Comparison of ENCODE assay signal across 7 mouse cellular contexts in genomic region chr7:99382088-99383000, GRCm38 (mm10). TPM values are rescaled to one million over a fixed set of nuclear protein-coding genes. Genes with fewer than 3 reads are reported as not detected.
A peak's percentile ranks its signal among the peaks of the same experiment; 100 is the strongest.
DNase-seq lines count a peak whose midpoint lies in the region; ATAC-seq lines count a peak whose summit lies in the region.

No protein-coding gene starts in this region.

- H3K9me3 ChIP-seq in forebrain, embryonic 10.5 days, result no peaks in the 10 kb centered on the region
- H3K9me3 ChIP-seq in kidney, embryonic 15.5 days (replicated peaks), result no peaks in the 10 kb centered on the region
- no peaks in the 10 kb centered on the region for H3K9me3 ChIP-seq in midbrain, embryonic 10.5 days (replicated peaks)

- DNase-seq in right cerebral cortex, postnatal 10 days (ENCODE audit: low spot score in 2 of 2), result peak; percentile 47 to 48
- no peak for DNase-seq in right cerebral cortex, adult 18-20 months
- DNase-seq in forebrain, embryonic 10.5 days (ENCODE audit: extremely low spot score, low spot score), result no peak
- DNase-seq in midbrain, embryonic 10.5 days (ENCODE audit: low spot score), result no peak
- DNase-seq in ovary, postnatal 14 days (ENCODE audit: low spot score), result no peak
- no peak for DNase-seq in layer of hippocampus, postnatal 25 days (ENCODE audit: extremely low spot score in 1 of 2, low spot score in 1 of 2)

- H3K4me3 ChIP-seq in forebrain, embryonic 10.5 days, result peak overlapping the region; percentile 74
- peak overlapping the region; percentile 70 for H3K4me3 ChIP-seq in kidney, embryonic 15.5 days (replicated peaks)
- H3K4me3 ChIP-seq in midbrain, embryonic 10.5 days, result peak overlapping the region; percentile 78

- peak overlapping the region; percentile 82 for H3K9ac ChIP-seq in kidney, embryonic 15.5 days

- H3K27ac ChIP-seq in forebrain, embryonic 10.5 days, result peak overlapping the region; percentile 98
- peak overlapping the region; percentile 97 for H3K27ac ChIP-seq in kidney, embryonic 15.5 days
- H3K27ac ChIP-seq in midbrain, embryonic 10.5 days (replicated peaks), result peak overlapping the region; percentile 97

- peaks cover 82% of the 10 kb centered on the region for H3K4me1 ChIP-seq in forebrain, embryonic 10.5 days
- H3K4me1 ChIP-seq in kidney, embryonic 15.5 days, result peaks cover 62% of the 10 kb centered on the region
- H3K4me1 ChIP-seq in midbrain, embryonic 10.5 days, result peaks cover 85% of the 10 kb centered on the region

- 11% methylated on average over 30 of the region's 30 CpGs for WGBS in forebrain, embryonic 10.5 days
- 11% methylated on average over 30 of the region's 30 CpGs for WGBS in kidney, embryonic 15.5 days
- WGBS in midbrain, embryonic 10.5 days, result 11% methylated on average over 30 of the region's 30 CpGs

- H3K36me3 ChIP-seq in forebrain, embryonic 10.5 days (replicated peaks), result peaks cover 3% of the 10 kb centered on the region
- no peaks in the 10 kb centered on the region for H3K36me3 ChIP-seq in kidney, embryonic 15.5 days
- H3K36me3 ChIP-seq in midbrain, embryonic 10.5 days, result peaks cover 7% of the 10 kb centered on the region

- ATAC-seq in kidney, embryonic 15.5 days (replicated peaks; ENCODE audit: low FRiP score), result no peak

- H3K4me2 ChIP-seq in kidney, embryonic 15.5 days, result peak overlapping the region; percentile 97

- H3K27me3 ChIP-seq in forebrain, embryonic 10.5 days (ENCODE audit: poor library complexity, severe bottlenecking), result peaks cover 28% of the 10 kb centered on the region
- H3K27me3 ChIP-seq in kidney, embryonic 15.5 days, result peaks cover 10% of the 10 kb centered on the region; the same call in 1 of the 2 replicates
- H3K27me3 ChIP-seq in midbrain, embryonic 10.5 days (ENCODE audit: low read depth, poor library complexity, severe bottlenecking), result peaks cover 31% of the 10 kb centered on the region

RNA-seq across cellular contexts. Expression of gene Gdpd5, which starts 1.1 kb away (rescaled TPM):
- 12.7 and 15.9 TPM in 2 replicates for polyA plus RNA-seq in forebrain, embryonic 10.5 days (2016; fragmentation: Nextera tagmentation; extraction: Ambion mirVana)
- 14.5 and 17.3 TPM in 2 replicates for polyA plus RNA-seq in kidney, embryonic 15.5 days (2015; fragmentation: Nextera tagmentation; extraction: Ambion mirVana)
- 23.5 and 28.2 TPM in 2 replicates for polyA plus RNA-seq in midbrain, embryonic 10.5 days (2016; fragmentation: Nextera tagmentation; extraction: Ambion mirVana)
- total RNA-seq in layer of hippocampus, postnatal 25 days (2021), result 10 to 100 TPM; 20.3 to 26.2 TPM

RNA-seq across cellular contexts. Expression of gene Serpinh1, which starts 29.3 kb away (rescaled TPM):
- 825 and 923 TPM in 2 replicates for polyA plus RNA-seq in forebrain, embryonic 10.5 days (2016; fragmentation: Nextera tagmentation; extraction: Ambion mirVana)
- 1,575 and 1,603 TPM in 2 replicates for polyA plus RNA-seq in kidney, embryonic 15.5 days (2015; fragmentation: Nextera tagmentation; extraction: Ambion mirVana)
- 789 and 882 TPM in 2 replicates for polyA plus RNA-seq in midbrain, embryonic 10.5 days (2016; fragmentation: Nextera tagmentation; extraction: Ambion mirVana)
- total RNA-seq in layer of hippocampus, postnatal 25 days (2021), result 10 to 100 TPM; 29.1 to 30.3 TPM

Comparison
In these comparisons a context has a peak if more than half of its experiments do, and no peak if none do; other contexts are left out.
1. DNase-seq: peak in right cerebral cortex, postnatal 10 days (2 of 2); none in right cerebral cortex, adult 18-20 months (single experiment), forebrain, embryonic 10.5 days (single experiment), midbrain, embryonic 10.5 days (single experiment), ovary, postnatal 14 days (single experiment) and layer of hippocampus, postnatal 25 days (0 of 2).
2. Peak in every context shown above with its lines, with median percentiles within 50 percentile points of each other: H3K27ac ChIP-seq and H3K4me3 ChIP-seq.